Mouse (Mus musculus) midbrain, embryonic 10.5 days (tissue): Measurements from ENCODE around the gene Rras2. TPM values are rescaled to one million over a fixed set of nuclear protein-coding genes. Genes with fewer than 3 reads are reported as not detected.
A peak's percentile ranks its signal among the peaks of the same experiment; 100 is the strongest.

Experiments used
- DNase-seq: peaks from one replicate; pipeline ENCODE4 v3.0.0-alpha.2; 2017; ENCODE audit warnings: low spot score
- H3K27ac ChIP-seq: fragments of 300-500 bp; sonication (generic); replicated peaks from 2 replicates; pipeline ENCODE4 v1.5.1; 2016; ENCODE audit warnings: mild to moderate bottlenecking
- H3K27me3 ChIP-seq: fragments of 300-500 bp; sonication (generic); 2 replicates; pipeline ENCODE4 v1.6.1; 2016; ENCODE audit warnings: low read depth, mild to moderate bottlenecking; ENCODE audit not compliant: poor library complexity, severe bottlenecking
- H3K36me3 ChIP-seq: fragments of 300-500 bp; sonication (generic); 2 replicates; pipeline ENCODE4 v1.6.1; 2016; ENCODE audit warnings: mild to moderate bottlenecking, moderate library complexity
- H3K4me1 ChIP-seq: fragments of 300-500 bp; sonication (generic); 2 replicates; pipeline ENCODE4 v1.6.1; 2016
- H3K4me3 ChIP-seq: fragments of 300-500 bp; sonication (generic); 2 replicates; pipeline ENCODE4 v1.5.1; 2016; ENCODE audit warnings: mild to moderate bottlenecking, moderate library complexity
- H3K9me3 ChIP-seq: fragments of 300-500 bp; sonication (generic); replicated peaks from 2 replicates; pipeline ENCODE4 v1.6.1; 2016; ENCODE audit warnings: mild to moderate bottlenecking
- WGBS: fragments of 180-500 bp; shearing (Covaris S2); methylation state at CpG from one replicate; pipeline ENCODE4 v1.1.7; 2016; 5-methylcytosine and 5-hydroxymethylcytosine counted together
- polyA plus RNA-seq: library from polyadenylated mRNA; unstranded; fragments of >200 nt; fragmentation: Nextera tagmentation; extraction: Ambion mirVana; gene quantifications from 2 replicates; pipeline ENCODE4 v1.2.1, GENCODE M21; 2016

Gene Rras2
- polyA plus RNA-seq, 1 experiment from 2014 or later = 27.2 TPM

DNA sequence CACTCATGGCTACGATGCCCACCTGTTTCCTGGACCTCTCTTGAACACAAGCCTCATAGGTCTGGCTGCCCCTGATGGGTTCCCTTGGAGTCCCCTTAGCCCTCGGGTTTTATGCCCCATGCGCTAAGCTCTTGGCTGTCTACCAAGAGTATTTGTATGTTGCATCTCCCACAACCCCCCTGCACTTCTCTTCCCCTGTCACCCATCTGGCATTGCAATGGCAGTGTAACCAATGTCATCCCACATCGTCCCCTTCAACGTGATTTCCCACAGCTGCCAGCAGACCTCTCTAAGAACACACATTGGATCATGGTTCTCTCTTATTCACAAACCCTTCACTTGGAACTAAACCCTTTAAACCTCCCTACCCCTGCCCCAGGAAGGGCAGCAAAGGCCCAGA lies 112.1 kb downstream of the Rras2 start:
- H3K36me3 ChIP-seq = no peaks in the 10 kb centered on the region
- no peak for DNase-seq
- H3K27me3 ChIP-seq = peaks cover 10% of the 10 kb centered on the region; the same call in 1 of the 2 replicates
- peaks cover 40% of the 10 kb centered on the region for H3K4me1 ChIP-seq
- 73% methylated on average over 5 of the region's 5 CpGs for WGBS
- no peak overlapping the region for H3K4me3 ChIP-seq
- no peaks in the 10 kb centered on the region for H3K9me3 ChIP-seq
- peak overlapping the region; percentile 46 for H3K27ac ChIP-seq

DNA sequence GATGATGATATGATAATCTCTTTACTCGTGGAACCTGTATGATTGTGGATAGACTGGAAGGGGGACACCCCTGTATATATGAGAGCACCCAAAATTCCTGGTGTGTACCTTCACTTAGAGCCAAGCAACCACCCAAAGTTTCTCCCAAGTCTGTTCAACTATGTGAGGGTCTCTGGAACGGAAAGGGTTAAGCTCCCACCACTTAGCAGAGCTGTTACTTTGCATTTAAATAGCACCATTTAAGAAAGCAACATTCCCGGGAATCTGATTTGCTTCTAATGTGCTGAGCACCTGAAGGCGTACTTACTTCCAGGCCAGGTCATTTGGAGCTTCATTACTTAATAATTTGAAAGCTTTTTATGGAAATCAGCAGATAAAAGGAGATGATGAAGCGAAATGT lies 113.4 kb downstream of the Rras2 start:
- Histone ChIP-seq H3K9me3 (no peaks in the 10 kb centered on the region), H3K27ac (peak overlapping the region; percentile 52; the same call in 1 of the 2 replicates), H3K4me3 (peak overlapping the region; percentile 32), H3K27me3 (peaks cover 10% of the 10 kb centered on the region; the same call in 1 of the 2 replicates), H3K36me3 (no peaks in the 10 kb centered on the region), H3K4me1 (peaks cover 40% of the 10 kb centered on the region)
- WGBS = 13% methylated on average over 5 of the region's 5 CpGs
- no peak for DNase-seq

DNA sequence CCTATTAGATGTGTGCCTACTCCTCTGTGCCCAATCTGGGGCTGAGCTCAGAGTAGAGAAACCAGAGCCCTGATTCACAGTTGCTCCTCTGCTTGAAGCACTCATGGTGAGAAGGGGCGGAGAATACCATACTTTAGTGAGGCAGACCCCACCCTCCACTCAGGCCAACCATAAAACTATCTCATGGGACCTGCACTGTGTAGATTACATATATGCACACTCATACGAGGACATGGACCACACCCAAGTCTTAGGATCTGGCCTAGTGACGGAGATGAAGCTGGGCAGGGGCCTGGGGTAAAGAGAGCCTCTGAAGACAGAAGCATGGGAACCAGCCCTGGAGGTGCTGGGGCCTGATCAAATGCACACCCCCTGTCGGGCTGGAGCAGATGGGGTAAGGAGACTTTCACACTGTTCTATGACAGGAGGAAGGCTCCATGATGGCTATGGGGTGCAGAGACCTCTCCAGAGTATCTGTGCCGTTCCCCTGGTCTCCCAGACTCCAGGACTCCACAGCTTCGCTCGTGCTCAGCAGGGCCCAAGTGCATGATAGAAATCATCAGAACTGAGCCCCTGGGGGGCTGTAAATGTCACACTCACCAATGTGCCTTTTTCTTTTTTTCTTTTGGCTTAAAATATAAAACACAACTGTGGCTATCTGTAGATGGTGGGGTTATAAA lies 119.8 kb downstream of the Rras2 start:
- H3K4me3 ChIP-seq = no peak overlapping the region
- DNase-seq = no peak
- 0 out of 2 replicates have a peak overlapping the region, but pooled peaks have one; percentile 13 for H3K27ac ChIP-seq
- 83% methylated on average over 7 of the region's 7 CpGs for WGBS
- H3K9me3 ChIP-seq = no peaks in the 10 kb centered on the region
- no peaks in the 10 kb centered on the region for H3K36me3 ChIP-seq
- no peaks in the 10 kb centered on the region for H3K27me3 ChIP-seq
- peaks cover 3% of the 10 kb centered on the region; the same call in 1 of the 2 replicates for H3K4me1 ChIP-seq

Other genes with a start within 250 kb of the Rras2 start
- gene Copb1, start 136.9 kb upstream of the Rras2 start, polyA plus RNA-seq = 95.6 and 100 TPM in 2 replicates
- 507 and 521 TPM in 2 replicates for gene Psma1, start 158.3 kb upstream of the Rras2 start, polyA plus RNA-seq